ENCODE assay signal across 7 mouse cellular contexts in the genomic region with DNA sequence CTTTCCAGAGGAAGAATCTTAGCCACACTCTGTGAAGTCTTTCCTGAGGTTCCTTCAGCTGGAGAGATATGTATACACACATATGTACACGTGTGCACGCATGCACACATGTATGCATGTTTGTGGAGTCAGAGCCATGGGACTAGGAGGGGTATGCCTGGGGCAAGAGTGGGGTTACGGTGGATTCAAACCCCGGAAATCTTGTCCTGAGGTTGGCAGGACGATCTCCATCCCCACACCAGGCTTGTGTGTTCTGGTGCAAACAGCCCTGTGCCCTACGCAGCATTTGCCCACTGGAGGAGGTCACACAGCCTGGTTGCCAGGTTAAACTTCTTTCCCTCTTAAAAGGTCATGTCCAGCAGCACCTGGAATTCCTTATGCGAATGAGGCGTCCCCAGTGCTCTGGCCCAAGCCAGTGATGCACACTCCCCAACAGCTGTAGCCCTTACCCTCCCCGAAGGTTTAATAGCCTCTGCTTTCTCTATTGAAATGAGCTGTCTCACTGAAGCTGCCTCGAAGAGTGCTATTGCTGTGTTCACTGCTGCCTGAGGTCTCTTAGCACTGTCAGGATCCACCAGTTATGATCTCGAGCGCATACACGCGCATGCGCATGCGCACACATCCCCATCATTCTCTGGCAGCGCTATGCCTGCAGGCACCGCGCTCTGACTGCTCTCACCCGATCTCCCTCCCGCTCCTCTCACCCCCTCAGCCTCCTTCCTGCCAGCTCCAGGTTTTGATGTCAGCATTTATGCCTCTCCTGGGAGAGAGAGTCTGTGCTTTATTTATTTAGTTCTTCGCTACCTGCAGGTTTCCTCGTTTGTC.
DNase-seq lines count a peak whose midpoint lies in the region; ATAC-seq and TF ChIP-seq lines count a peak whose summit lies in the region.

No protein-coding gene starts in this region.

- peak; percentile 91 for ATAC-seq in forebrain, embryonic 15.5 days (replicated peaks)
- ATAC-seq in inflammation-experienced regulatory T-cells, adult 6 months: peak; percentile 44
- peak; percentile 92 for ATAC-seq in midbrain, embryonic 16.5 days

- H3K9me3 ChIP-seq in forebrain, embryonic 15.5 days: no peaks in the 10 kb centered on the region
- H3K9me3 ChIP-seq in midbrain, embryonic 16.5 days (replicated peaks; ENCODE audit: control insufficient read depth, low read length, poor library complexity, severe bottlenecking): no peaks in the 10 kb centered on the region

- H3K9ac ChIP-seq in forebrain, embryonic 15.5 days (replicated peaks): no peak overlapping the region; the same call in 1 of the 2 replicates
- peak overlapping the region; percentile 52; the same call in 1 of the 2 replicates for H3K9ac ChIP-seq in midbrain, embryonic 16.5 days (ENCODE audit: low read depth, low read length)

- H3K4me2 ChIP-seq in forebrain, embryonic 15.5 days (replicated peaks): peak overlapping the region; percentile 30
- peak overlapping the region; percentile 45 for H3K4me2 ChIP-seq in midbrain, embryonic 16.5 days (ENCODE audit: low read length)

- WGBS in forebrain, embryonic 15.5 days: 69% methylated on average over 23 of the region's 23 CpGs
- WGBS in midbrain, embryonic 16.5 days: 53% methylated on average over 23 of the region's 23 CpGs

- H3K27me3 ChIP-seq in forebrain, embryonic 15.5 days: no peaks in the 10 kb centered on the region
- no peaks in the 10 kb centered on the region for H3K27me3 ChIP-seq in midbrain, embryonic 16.5 days (ENCODE audit: control insufficient read depth, insufficient read depth, low read depth, low read length)
- no peaks in the 10 kb centered on the region for H3K27me3 ChIP-seq in testis, adult 2 months (ENCODE audit: control insufficient read depth, insufficient read depth, low read length)

- DNase-seq in T-cell, adult 2 months (ENCODE audit: low spot score): peak; percentile 51
- DNase-seq in cerebellum, adult 11-12 months: peak; percentile 86
- DNase-seq in left cerebral cortex, postnatal 25 days (ENCODE audit: low spot score in 2 of 2): peak; percentile 75 to 81

- intact Hi-C loops in left cerebral cortex, postnatal 25 days (cut with DNase I): no loop called here

- peak overlapping the region; percentile 24 for H3K4me3 ChIP-seq in forebrain, embryonic 15.5 days
- H3K4me3 ChIP-seq in midbrain, embryonic 16.5 days (ENCODE audit: low read depth, low read length): peak overlapping the region; percentile 25; the same call in 1 of the 2 replicates
- peak overlapping the region; percentile 68 for H3K4me3 ChIP-seq in testis, adult 2 months (ENCODE audit: control insufficient read depth, low read depth, low read length)

- no peaks in the 10 kb centered on the region for H3K36me3 ChIP-seq in forebrain, embryonic 15.5 days
- H3K36me3 ChIP-seq in midbrain, embryonic 16.5 days (ENCODE audit: control insufficient read depth, insufficient read depth, low read length): 0 out of 2 replicates have a peak, but pooled peaks cover 7% of the 10 kb centered on the region
- no peaks in the 10 kb centered on the region for H3K36me3 ChIP-seq in testis, adult 2 months (ENCODE audit: control insufficient read depth, insufficient read depth, low read length)

- peaks cover 5% of the 10 kb centered on the region for H3K4me1 ChIP-seq in forebrain, embryonic 15.5 days
- peaks cover 9% of the 10 kb centered on the region for H3K4me1 ChIP-seq in midbrain, embryonic 16.5 days (ENCODE audit: control insufficient read depth, insufficient read depth, low read length)
- H3K4me1 ChIP-seq in testis, adult 2 months (ENCODE audit: control insufficient read depth, insufficient read depth, low read length): peaks cover 8% of the 10 kb centered on the region

- TF ChIP-seq POLR2A in testis, adult 2 months (IDR thresholded peaks at IDR 0.05; ENCODE audit: control insufficient read depth, low read depth, low read length): no peak; the same call in none of the 2 replicates

- H3K27ac ChIP-seq in forebrain, embryonic 15.5 days (replicated peaks): 0 out of 2 replicates have a peak overlapping the region, but pooled peaks have one; percentile 4
- peak overlapping the region; percentile 81 for H3K27ac ChIP-seq in midbrain, embryonic 16.5 days (ENCODE audit: low read length)
- no peak overlapping the region for H3K27ac ChIP-seq in testis, adult 2 months (ENCODE audit: control insufficient read depth, insufficient read depth, low read depth, low read length)

- no peak for TF ChIP-seq CTCF in testis, adult 2 months (IDR thresholded peaks at IDR 0.05; ENCODE audit: control insufficient read depth, insufficient read depth, insufficient replicate concordance, low read depth, low read length)
